Mouse (Mus musculus) stomach, embryonic 16.5 days (tissue): ENCODE data around the gene Vmn1r8. TPM values are rescaled to one million over a fixed set of nuclear protein-coding genes. Genes with fewer than 3 reads are reported as not detected.
"Not testable (repeated sequence)": the region's sequence is repeated elsewhere in the genome, so short reads cannot be mapped to it uniquely, and the experiment has no call there.

ENCODE experiments used
- ATAC-seq: fragments of 200-750 bp; cut with Nextera tagmentation; 2 replicates; pipeline ENCODE4 v1.8.0; 2017; ENCODE audit warnings: moderate number of reproducible peaks, moderate TSS enrichment; ENCODE audit not compliant: insufficient read depth, low FRiP score
- H3K27ac ChIP-seq: fragments of 300-500 bp; sonication (generic); 2 replicates; pipeline ENCODE4 v1.5.1; 2014; ENCODE audit warnings: low read length
- H3K27me3 ChIP-seq: fragments of 300-500 bp; sonication (generic); 2 replicates; pipeline ENCODE4 v1.6.1; 2014; ENCODE audit warnings: low read length, control low read depth, mixed read lengths; ENCODE audit not compliant: control insufficient read depth, insufficient read depth
- H3K36me3 ChIP-seq: fragments of 300-500 bp; sonication (generic); 2 replicates; pipeline ENCODE4 v1.6.1; 2014; ENCODE audit warnings: low read length; ENCODE audit not compliant: control insufficient read depth, insufficient read depth
- H3K4me1 ChIP-seq: fragments of 300-500 bp; sonication (generic); 2 replicates; pipeline ENCODE4 v1.6.1; 2014; ENCODE audit warnings: low read length, control low read depth, mixed read lengths; ENCODE audit not compliant: control insufficient read depth, insufficient read depth
- H3K4me2 ChIP-seq: fragments of 300-500 bp; sonication (generic); 2 replicates; pipeline ENCODE4 v1.6.1; 2014; ENCODE audit warnings: low read depth, low read length, mixed read lengths
- H3K4me3 ChIP-seq: fragments of 300-500 bp; sonication (generic); replicated peaks from 2 replicates; pipeline ENCODE4 v1.5.1; 2014; ENCODE audit warnings: mild to moderate bottlenecking, low read length
- H3K9ac ChIP-seq: fragments of 300-500 bp; sonication (generic); 2 replicates; pipeline ENCODE4 v1.6.1; 2014; ENCODE audit warnings: low read length
- H3K9me3 ChIP-seq: fragments of 300-500 bp; sonication (generic); replicated peaks from 2 replicates; pipeline ENCODE4 v1.6.1; 2016; ENCODE audit warnings: low read length, control low read depth; ENCODE audit not compliant: control insufficient read depth
- WGBS: fragments of 180-500 bp; shearing (Covaris S2); extraction: QIAGEN DNeasy Blood & Tissue Kit; methylation state at CpG from one replicate; pipeline ENCODE4 v1.1.7; 2014; 5-methylcytosine and 5-hydroxymethylcytosine counted together
- polyA plus RNA-seq: library from polyadenylated mRNA; unstranded; fragments of >200 nt; fragmentation: Nextera tagmentation; extraction: Ambion mirVana; gene quantifications from 2 replicates; pipeline ENCODE4 v1.2.1, GENCODE M21; 2015

Gene Vmn1r8
- not detected in 2 replicates for polyA plus RNA-seq

DNA sequence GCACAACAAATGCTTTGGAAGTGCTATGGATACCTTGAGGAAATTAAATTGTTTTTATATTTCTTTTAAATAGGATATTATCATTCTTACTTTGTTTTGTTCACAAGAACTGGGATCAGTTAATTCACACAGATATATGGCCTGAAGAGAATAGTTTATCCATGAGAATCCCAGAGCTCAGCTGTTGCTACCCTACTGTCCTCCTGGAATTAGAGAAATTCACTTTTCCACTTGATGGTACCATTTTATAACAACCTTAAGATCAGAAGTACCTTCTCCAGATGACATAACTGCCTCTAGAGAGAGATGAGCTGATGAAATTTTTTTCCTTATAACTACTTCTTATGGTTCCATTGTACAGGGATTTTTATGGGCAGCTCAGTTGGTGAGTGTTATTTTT, at the start of gene Vmn1r8:
Gene Vmn1r8 (plus strand): TSS at position 301 of the 400 bp plus-strand sequence.
- H3K9me3 ChIP-seq = no peaks in the 10 kb centered on the region
- no peak within 1 kb of the TSS for H3K27ac ChIP-seq
- H3K27me3 ChIP-seq = no peaks in the 10 kb centered on the region
- no peaks in the 10 kb centered on the region for H3K4me1 ChIP-seq
- no peak for ATAC-seq
- no peak within 1 kb of the TSS for H3K4me3 ChIP-seq
- no peak within 1 kb of the TSS for H3K9ac ChIP-seq
- H3K4me2 ChIP-seq = no peak within 1 kb of the TSS
- no peaks in the 10 kb centered on the region for H3K36me3 ChIP-seq

DNA sequence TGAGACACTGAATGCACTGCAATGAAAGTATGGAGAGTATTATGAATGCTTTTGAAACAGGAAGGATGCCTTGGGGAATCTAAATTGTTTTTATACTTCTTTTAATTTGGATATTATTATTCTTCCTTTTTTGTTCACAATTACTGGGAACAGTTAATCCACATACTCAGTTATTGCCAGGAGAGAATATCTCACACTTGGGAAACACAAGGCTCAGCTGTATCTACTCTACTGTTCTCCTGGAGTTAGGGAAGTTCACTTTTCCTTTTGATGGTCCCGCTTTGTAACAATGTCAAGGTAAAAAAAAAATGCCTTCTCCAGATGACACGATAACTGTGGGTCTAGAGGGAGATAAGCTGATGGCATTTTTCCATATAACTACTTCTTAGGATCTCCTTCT, 35.1 kb upstream of the Vmn1r8 start, which contains the start of gene Vmn1r6:
Gene Vmn1r6 (plus strand): TSS at position 301 of the 400 bp plus-strand sequence.
- H3K27me3 ChIP-seq = no peaks in the 10 kb centered on the region
- no peaks in the 10 kb centered on the region for H3K4me1 ChIP-seq
- no peak for ATAC-seq
- no peak within 1 kb of the TSS for H3K4me3 ChIP-seq
- H3K9me3 ChIP-seq = no peaks in the 10 kb centered on the region
- WGBS = 80% methylated on average over 2 of the region's 2 CpGs
- no peak within 1 kb of the TSS for H3K27ac ChIP-seq
- no peaks in the 10 kb centered on the region for H3K36me3 ChIP-seq
- no peak within 1 kb of the TSS for H3K9ac ChIP-seq
- H3K4me2 ChIP-seq = no peak within 1 kb of the TSS

DNA sequence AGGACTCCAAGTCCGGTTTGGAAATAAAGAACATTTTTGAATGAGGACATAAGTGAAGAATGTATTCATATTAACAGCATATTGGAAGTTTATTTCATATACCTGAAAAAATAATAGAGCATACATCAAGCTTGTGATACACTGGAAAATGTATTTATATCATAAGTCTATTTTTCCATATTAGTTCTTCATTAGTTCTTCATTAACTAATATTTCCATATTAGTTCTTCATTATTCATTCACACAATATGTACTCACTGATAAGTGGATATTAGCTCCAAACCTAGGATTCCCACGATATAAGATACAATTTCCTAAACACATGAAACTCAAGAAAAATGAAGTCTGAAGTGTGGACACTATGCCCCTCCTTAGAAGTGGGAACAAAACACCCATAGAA, 6.9 kb upstream of the Vmn1r8 start, which contains the start of gene Vmn1r7:
Gene Vmn1r7 (minus strand): TSS at position 101 of the 400 bp plus-strand sequence.
- not testable (repeated sequence) for H3K27me3 ChIP-seq, H3K4me1 ChIP-seq, H3K4me2 ChIP-seq, H3K27ac ChIP-seq, H3K9ac ChIP-seq, H3K4me3 ChIP-seq, ATAC-seq, H3K36me3 ChIP-seq, H3K9me3 ChIP-seq
- 88% methylated on average over 2 of the region's 2 CpGs for WGBS

GRCm38 (mm10) chr6:57034674-57035073, 2.6 kb downstream of the Vmn1r8 start:
- H3K4me1 ChIP-seq = no peaks in the 10 kb centered on the region
- H3K36me3 ChIP-seq = no peaks in the 10 kb centered on the region
- no peaks in the 10 kb centered on the region for H3K27me3 ChIP-seq
- H3K4me2 ChIP-seq = no peak overlapping the region
- no peak overlapping the region for H3K9ac ChIP-seq
- H3K27ac ChIP-seq = no peak overlapping the region
- no peaks in the 10 kb centered on the region for H3K9me3 ChIP-seq
- ATAC-seq = no peak
- WGBS = 77% methylated on average over 2 of the region's 2 CpGs
- no peak overlapping the region for H3K4me3 ChIP-seq

GRCm38 (mm10) chr6:57063730-57064129, 31.6 kb downstream of the Vmn1r8 start:
- Histone ChIP-seq H3K4me1 (no peaks in the 10 kb centered on the region), H3K9ac (no peak overlapping the region), H3K9me3 (no peaks in the 10 kb centered on the region), H3K27ac (no peak overlapping the region), H3K36me3 (no peaks in the 10 kb centered on the region), H3K4me3 (no peak overlapping the region), H3K27me3 (no peaks in the 10 kb centered on the region), H3K4me2 (no peak overlapping the region)
- ATAC-seq = no peak

DNA sequence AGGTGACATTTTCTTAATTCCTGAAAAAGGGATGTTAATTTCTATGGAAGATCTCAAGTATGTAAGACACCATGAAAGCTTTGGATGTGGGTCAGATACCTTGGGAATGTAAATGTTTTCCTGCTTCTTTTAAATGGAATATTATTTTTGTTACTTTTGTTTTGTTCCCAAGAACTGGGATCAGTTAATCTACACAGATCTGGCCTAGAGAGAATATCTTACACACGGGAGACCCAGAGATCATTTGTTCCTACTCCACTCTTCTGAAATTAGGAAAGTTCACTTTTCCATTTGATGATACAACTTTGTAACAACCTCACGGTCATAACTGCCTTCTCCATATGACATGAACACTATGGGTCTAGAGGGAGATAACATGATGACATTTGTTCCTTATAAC, 34.4 kb downstream of the Vmn1r8 start, which contains the start of gene Vmn1r9:
Gene Vmn1r9 (plus strand): TSS at position 301 of the 400 bp plus-strand sequence.
- no peaks in the 10 kb centered on the region for H3K4me1 ChIP-seq
- H3K9ac ChIP-seq = no peak within 1 kb of the TSS
- no peak for ATAC-seq
- no peaks in the 10 kb centered on the region for H3K9me3 ChIP-seq
- 77% methylated on average over 2 of the region's 2 CpGs for WGBS
- no peak within 1 kb of the TSS for H3K27ac ChIP-seq
- no peak within 1 kb of the TSS for H3K4me3 ChIP-seq
- H3K4me2 ChIP-seq = no peak within 1 kb of the TSS
- H3K36me3 ChIP-seq = no peaks in the 10 kb centered on the region
- H3K27me3 ChIP-seq = no peaks in the 10 kb centered on the region

Other genes with a start within 250 kb of the Vmn1r8 start
- 22.6 and 24.0 TPM in 2 replicates for gene Kbtbd2, start 234.5 kb upstream of the Vmn1r8 start, polyA plus RNA-seq
- 150 TPM in 2 replicates for gene Fkbp9, start 200.2 kb upstream of the Vmn1r8 start, polyA plus RNA-seq
- gene Nt5c3, start 108.4 kb upstream of the Vmn1r8 start, polyA plus RNA-seq = 72.2 and 77.4 TPM in 2 replicates
- 0.11 and 0.21 TPM in 2 replicates for gene Vmn1r4, start 108.3 kb upstream of the Vmn1r8 start, polyA plus RNA-seq
- not detected in 2 replicates for gene Vmn1r5, start 62.0 kb upstream of the Vmn1r8 start, polyA plus RNA-seq
- not detected in 2 replicates for gene Vmn1r6, start 35.0 kb upstream of the Vmn1r8 start, polyA plus RNA-seq
- gene Vmn1r7, start 7.0 kb upstream of the Vmn1r8 start, polyA plus RNA-seq = not detected in 2 replicates
- not detected in 2 replicates for gene Vmn1r9, start 34.5 kb downstream of the Vmn1r8 start, polyA plus RNA-seq
- gene Vmn1r10, start 77.2 kb downstream of the Vmn1r8 start, polyA plus RNA-seq = not detected in 2 replicates
- gene Vmn1r11, start 101.2 kb downstream of the Vmn1r8 start, polyA plus RNA-seq = not detected in 2 replicates
- gene Vmn1r12, start 124.6 kb downstream of the Vmn1r8 start, polyA plus RNA-seq = not detected in 2 replicates
- gene Vmn1r13, start 171.0 kb downstream of the Vmn1r8 start, polyA plus RNA-seq = not detected in 2 replicates
- not detected in 2 replicates for gene Vmn1r14, start 199.4 kb downstream of the Vmn1r8 start, polyA plus RNA-seq
- not detected in 2 replicates for gene Vmn1r15, start 225.7 kb downstream of the Vmn1r8 start, polyA plus RNA-seq